28 mouse cellular contexts compared by ENCODE assay signal in genomic region chr11:94620766-94621457, GRCm38 (mm10). TPM values are rescaled to one million over a fixed set of nuclear protein-coding genes. Genes with fewer than 3 reads are reported as not detected.
A peak's percentile ranks its signal among the peaks of the same experiment; 100 is the strongest.
DNase-seq lines count a peak whose midpoint lies in the region; ATAC-seq and TF ChIP-seq lines count a peak whose summit lies in the region.
"Had no signal": no experiment of that assay in that cellular context is flagged by ENCODE, and none has a peak within 500 bp of the region (broad histone marks: within the 10 kb centered on the region; RNA-seq: fewer than 3 reads in every experiment).

No protein-coding gene starts in this region.

- no peak overlapping the region for H3K4me2 ChIP-seq in kidney, embryonic 16.5 days (replicated peaks; ENCODE audit: low read depth, low read length)
- no peak overlapping the region for H3K4me2 ChIP-seq in midbrain, postnatal 0 days (ENCODE audit: low read depth, low read length, poor library complexity, severe bottlenecking)
- H3K4me2 ChIP-seq in midbrain, embryonic 15.5 days: no peak overlapping the region
- H3K4me2 ChIP-seq: forebrain, embryonic 15.5 days; heart, embryonic 11.5 days; limb, embryonic 12.5 days; liver, embryonic 11.5 days; midbrain, embryonic 11.5 days had no signal

- no peaks in the 10 kb centered on the region for H3K27me3 ChIP-seq in kidney, embryonic 16.5 days (ENCODE audit: insufficient read depth, low read length)
- no peaks in the 10 kb centered on the region for H3K27me3 ChIP-seq in midbrain, postnatal 0 days (ENCODE audit: insufficient read depth, low read length)
- H3K27me3 ChIP-seq in midbrain, embryonic 15.5 days (replicated peaks): no peaks in the 10 kb centered on the region
- H3K27me3 ChIP-seq in small intestine, adult 2 months (ENCODE audit: control insufficient read depth, insufficient read depth, low read length): no peaks in the 10 kb centered on the region
- H3K27me3 ChIP-seq: forebrain, embryonic 15.5 days had no signal

- 44% methylated on average over 6 of the region's 6 CpGs for WGBS in kidney, embryonic 16.5 days
- WGBS in midbrain, postnatal 0 days: 51% methylated on average over 6 of the region's 6 CpGs
- WGBS in midbrain, embryonic 15.5 days: 54% methylated on average over 6 of the region's 6 CpGs
- 53% methylated on average over 6 of the region's 6 CpGs for WGBS in small intestine, adult 2 months

- no peak for ATAC-seq in kidney, embryonic 16.5 days (ENCODE audit: low FRiP score, low TSS enrichment)
- ATAC-seq in midbrain, postnatal 0 days (ENCODE audit: low FRiP score): no peak
- no peak for ATAC-seq in midbrain, embryonic 15.5 days (replicated peaks)
- ATAC-seq: activated CD4-positive, CD25-positive, alpha-beta regulatory T cell, adult 4 months; forebrain, embryonic 15.5 days had no signal

- peak; percentile 37 for DNase-seq in kidney, adult 9 months
- DNase-seq in midbrain, postnatal 0 days (ENCODE audit: low spot score): peak; percentile 38
- DNase-seq in NIH3T3 (ENCODE audit: low read depth): peak; percentile 56
- no peak for DNase-seq in embryo, embryonic 9.5 days (ENCODE audit: extremely low spot score)
- no peak for DNase-seq in retina, embryonic 14.5 days (ENCODE audit: low spot score)
- DNase-seq: adrenal gland, postnatal 14 days; cerebellum, adult 9-10 months; gastrocnemius, postnatal 10 days; kidney, adult 11 months; lung, adult 2 months; lung, postnatal 14 days; right cerebral cortex, postnatal 14 days; thymus, postnatal 14 days had no signal

- H3K36me3 ChIP-seq in kidney, embryonic 16.5 days (ENCODE audit: insufficient read depth, low read length): no peaks in the 10 kb centered on the region
- H3K36me3 ChIP-seq in midbrain, postnatal 0 days (ENCODE audit: insufficient read depth, low read length): no peaks in the 10 kb centered on the region
- no peaks in the 10 kb centered on the region for H3K36me3 ChIP-seq in midbrain, embryonic 15.5 days (replicated peaks)
- H3K36me3 ChIP-seq in small intestine, adult 2 months (ENCODE audit: control insufficient read depth, insufficient read depth, low read length): no peaks in the 10 kb centered on the region
- H3K36me3 ChIP-seq: embryonic facial prominence, embryonic 10.5 days; forebrain, embryonic 15.5 days; hindbrain, embryonic 10.5 days; limb, embryonic 12.5 days had no signal

- H3K4me1 ChIP-seq in kidney, embryonic 16.5 days (ENCODE audit: insufficient read depth, low read length): no peaks in the 10 kb centered on the region
- H3K4me1 ChIP-seq in midbrain, postnatal 0 days (ENCODE audit: insufficient read depth, low read length): no peaks in the 10 kb centered on the region
- no peaks in the 10 kb centered on the region for H3K4me1 ChIP-seq in midbrain, embryonic 15.5 days
- peaks cover 3% of the 10 kb centered on the region for H3K4me1 ChIP-seq in small intestine, adult 2 months (ENCODE audit: control insufficient read depth, insufficient read depth, insufficient read length, low read length)
- H3K4me1 ChIP-seq: embryonic facial prominence, embryonic 10.5 days; forebrain, embryonic 15.5 days; hindbrain, embryonic 10.5 days; limb, embryonic 12.5 days had no signal

- TF ChIP-seq CTCF in midbrain, postnatal 0 days (IDR thresholded peaks at IDR 0.05): no peak
- TF ChIP-seq CTCF in small intestine, adult 2 months (IDR thresholded peaks at IDR 0.05; ENCODE audit: extremely low read depth, insufficient read length, insufficient replicate concordance, low read depth, low read length): no peak

- H3K4me3 ChIP-seq in kidney, embryonic 16.5 days (ENCODE audit: low read length): no peak overlapping the region
- no peak overlapping the region for H3K4me3 ChIP-seq in midbrain, postnatal 0 days (ENCODE audit: low read depth, low read length)
- H3K4me3 ChIP-seq in midbrain, embryonic 15.5 days: no peak overlapping the region
- no peak overlapping the region for H3K4me3 ChIP-seq in small intestine, adult 2 months (ENCODE audit: low read depth, low read length)
- H3K4me3 ChIP-seq: embryonic facial prominence, embryonic 10.5 days; forebrain, embryonic 15.5 days; hindbrain, embryonic 10.5 days; limb, embryonic 12.5 days had no signal

- no peak overlapping the region; the same call in 1 of the 2 replicates for H3K9ac ChIP-seq in kidney, embryonic 16.5 days (replicated peaks; ENCODE audit: low read length)
- no peak overlapping the region for H3K9ac ChIP-seq in midbrain, postnatal 0 days (replicated peaks; ENCODE audit: low read length, poor library complexity, severe bottlenecking)
- H3K9ac ChIP-seq in midbrain, embryonic 15.5 days: no peak overlapping the region
- H3K9ac ChIP-seq: forebrain, embryonic 15.5 days; limb, embryonic 12.5 days had no signal

- 0 out of 2 replicates have a peak, but pooled peaks cover 2% of the 10 kb centered on the region for H3K9me3 ChIP-seq in kidney, embryonic 16.5 days (ENCODE audit: low read length)
- no peaks in the 10 kb centered on the region for H3K9me3 ChIP-seq in midbrain, postnatal 0 days (ENCODE audit: low read length)
- H3K9me3 ChIP-seq in midbrain, embryonic 15.5 days: no peaks in the 10 kb centered on the region
- H3K9me3 ChIP-seq: embryonic facial prominence, embryonic 10.5 days; forebrain, embryonic 15.5 days; hindbrain, embryonic 10.5 days had no signal

- H3K27ac ChIP-seq in kidney, embryonic 16.5 days (ENCODE audit: low read length): no peak overlapping the region
- H3K27ac ChIP-seq in midbrain, postnatal 0 days (ENCODE audit: low read depth, low read length): no peak overlapping the region
- no peak overlapping the region for H3K27ac ChIP-seq in midbrain, embryonic 15.5 days
- peak overlapping the region; percentile 20; the same call in 1 of the 2 replicates for H3K27ac ChIP-seq in small intestine, adult 2 months (ENCODE audit: insufficient read depth, low read depth, low read length)
- H3K27ac ChIP-seq: embryonic facial prominence, embryonic 10.5 days; forebrain, embryonic 15.5 days; hindbrain, embryonic 10.5 days; limb, embryonic 12.5 days had no signal

- no peak for TF ChIP-seq POLR2A in small intestine, adult 2 months (IDR thresholded peaks at IDR 0.05; ENCODE audit: low read depth, low read length)

RNA-seq across cellular contexts. Expression of gene Lrrc59, which starts 8.7 kb away (rescaled TPM):
- polyA plus RNA-seq in kidney, embryonic 16.5 days (2015; fragmentation: Nextera tagmentation; extraction: Ambion mirVana): 211 and 218 TPM in 2 replicates
- total RNA-seq in midbrain, postnatal 0 days (2014; rRNA removed): 128 and 129 TPM in 2 replicates
- 135 and 137 TPM in 2 replicates for polyA plus RNA-seq in midbrain, postnatal 0 days (2015; fragmentation: Nextera tagmentation; extraction: Ambion mirVana)
- 165 and 166 TPM in 2 replicates for polyA plus RNA-seq in midbrain, embryonic 15.5 days (2015; fragmentation: Nextera tagmentation; extraction: Ambion mirVana)
- 88.1 and 169 TPM in 2 replicates for polyA plus RNA-seq in small intestine, adult 2 months (2012; rRNA removed)

RNA-seq across cellular contexts. Expression of gene Acsf2, which starts 19.2 kb away (rescaled TPM):
- 7.9 and 9.1 TPM in 2 replicates for polyA plus RNA-seq in kidney, embryonic 16.5 days (2015; fragmentation: Nextera tagmentation; extraction: Ambion mirVana)
- total RNA-seq in midbrain, postnatal 0 days (2014; rRNA removed): 3.9 and 6.6 TPM in 2 replicates
- 1.7 and 1.9 TPM in 2 replicates for polyA plus RNA-seq in midbrain, postnatal 0 days (2015; fragmentation: Nextera tagmentation; extraction: Ambion mirVana)
- 1.6 and 1.7 TPM in 2 replicates for polyA plus RNA-seq in midbrain, embryonic 15.5 days (2015; fragmentation: Nextera tagmentation; extraction: Ambion mirVana)
- polyA plus RNA-seq in small intestine, adult 2 months (2012; rRNA removed): 21.1 and 50.5 TPM in 2 replicates

RNA-seq across cellular contexts. Expression of gene Mrpl27, which starts 32.7 kb away (rescaled TPM):
- polyA plus RNA-seq in kidney, embryonic 16.5 days (2015; fragmentation: Nextera tagmentation; extraction: Ambion mirVana): 141 and 148 TPM in 2 replicates
- 42.5 and 49.5 TPM in 2 replicates for total RNA-seq in midbrain, postnatal 0 days (2014; rRNA removed)
- polyA plus RNA-seq in midbrain, postnatal 0 days (2015; fragmentation: Nextera tagmentation; extraction: Ambion mirVana): 162 and 169 TPM in 2 replicates
- 133 and 138 TPM in 2 replicates for polyA plus RNA-seq in midbrain, embryonic 15.5 days (2015; fragmentation: Nextera tagmentation; extraction: Ambion mirVana)
- 25.8 and 45.7 TPM in 2 replicates for polyA plus RNA-seq in small intestine, adult 2 months (2012; rRNA removed)

RNA-seq across cellular contexts. Expression of gene Eme1, which starts 32.9 kb away (rescaled TPM):
- polyA plus RNA-seq in kidney, embryonic 16.5 days (2015; fragmentation: Nextera tagmentation; extraction: Ambion mirVana): 27.8 and 28.4 TPM in 2 replicates
- 0.28 and 0.49 TPM in 2 replicates for total RNA-seq in midbrain, postnatal 0 days (2014; rRNA removed)
- 0.75 and 0.82 TPM in 2 replicates for polyA plus RNA-seq in midbrain, postnatal 0 days (2015; fragmentation: Nextera tagmentation; extraction: Ambion mirVana)
- polyA plus RNA-seq in midbrain, embryonic 15.5 days (2015; fragmentation: Nextera tagmentation; extraction: Ambion mirVana): 3.1 and 3.5 TPM in 2 replicates
- 0.85 and 2.8 TPM in 2 replicates for polyA plus RNA-seq in small intestine, adult 2 months (2012; rRNA removed)
- total RNA-seq: monocyte, adult 5-6 weeks had no signal

RNA-seq across cellular contexts. Expression of gene Chad, which starts 56.1 kb away (rescaled TPM):
- polyA plus RNA-seq in kidney, embryonic 16.5 days (2015; fragmentation: Nextera tagmentation; extraction: Ambion mirVana): 0.58 and 0.64 TPM in 2 replicates
- total RNA-seq in midbrain, postnatal 0 days (2014; rRNA removed): 0.11 TPM in 1 of 2 replicates, not detected in the other
- 0.85 and 0.87 TPM in 2 replicates for polyA plus RNA-seq in midbrain, postnatal 0 days (2015; fragmentation: Nextera tagmentation; extraction: Ambion mirVana)
- polyA plus RNA-seq in midbrain, embryonic 15.5 days (2015; fragmentation: Nextera tagmentation; extraction: Ambion mirVana): 0.33 and 0.61 TPM in 2 replicates
- 0.91 and 13.9 TPM in 2 replicates for polyA plus RNA-seq in small intestine, adult 2 months (2012; rRNA removed)
- total RNA-seq: adrenal gland, postnatal 14 days; common myeloid progenitor, adult 5-6 weeks; granulocyte monocyte progenitor cell, adult 5-6 weeks; megakaryocyte progenitor cell, adult 5-6 weeks; monocyte, adult 5-6 weeks had no signal
- polyA plus RNA-seq: heart, embryonic 11.5 days had no signal

Comparison
In these comparisons a context has a peak if more than half of its experiments do, and no peak if none do; other contexts are left out.
1. DNase-seq: peak in kidney, adult 9 months (single experiment), midbrain, postnatal 0 days (single experiment) and NIH3T3 (single experiment); none in embryo, embryonic 9.5 days (single experiment) and retina, embryonic 14.5 days (single experiment).